Mouse (Mus musculus) stomach, adult 2 months (tissue): ENCODE measurements around the gene Smndc1. TPM values are rescaled to one million over a fixed set of nuclear protein-coding genes. Genes with fewer than 3 reads are reported as not detected.

Experiments used
- polyA plus RNA-seq: library from polyadenylated mRNA; depleted of rRNA; stranded (reverse); fragments of >200 nt; gene quantifications from 2 replicates; pipeline ENCODE4 v1.2.3, GENCODE M21; 2012; rRNA removed

Gene Smndc1
- polyA plus RNA-seq, result 0.88 and 1.6 TPM in 2 replicates

DNA sequence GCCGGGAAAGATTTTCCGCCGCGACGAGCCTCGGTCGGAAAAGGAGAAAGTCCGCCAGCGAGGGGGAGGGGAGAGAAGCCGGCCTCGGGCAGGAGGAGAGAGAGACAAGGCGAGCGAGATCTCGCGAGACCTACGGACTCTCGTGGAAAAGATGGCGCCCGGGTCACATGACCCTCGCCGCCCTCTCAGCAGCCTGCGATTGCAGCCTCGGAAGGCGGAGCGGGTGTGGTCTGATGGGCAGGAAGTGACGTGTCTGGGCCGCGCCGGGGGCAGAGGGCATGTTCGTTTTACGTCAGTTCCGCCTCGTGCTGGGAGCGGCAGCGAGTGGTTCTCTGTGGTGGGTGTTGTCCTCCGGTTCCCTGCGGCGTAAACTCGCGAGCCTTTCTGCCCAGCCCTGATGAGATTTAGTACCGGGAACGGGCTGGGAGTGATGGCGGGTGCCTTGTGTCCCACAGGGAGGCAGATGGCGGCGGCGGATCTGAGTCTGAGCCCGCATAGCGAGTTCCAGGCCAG, at the start of gene Smndc1:
Gene Smndc1, minus strand, starts transcription at position 84 of the 513 bp plus-strand sequence.

DNA sequence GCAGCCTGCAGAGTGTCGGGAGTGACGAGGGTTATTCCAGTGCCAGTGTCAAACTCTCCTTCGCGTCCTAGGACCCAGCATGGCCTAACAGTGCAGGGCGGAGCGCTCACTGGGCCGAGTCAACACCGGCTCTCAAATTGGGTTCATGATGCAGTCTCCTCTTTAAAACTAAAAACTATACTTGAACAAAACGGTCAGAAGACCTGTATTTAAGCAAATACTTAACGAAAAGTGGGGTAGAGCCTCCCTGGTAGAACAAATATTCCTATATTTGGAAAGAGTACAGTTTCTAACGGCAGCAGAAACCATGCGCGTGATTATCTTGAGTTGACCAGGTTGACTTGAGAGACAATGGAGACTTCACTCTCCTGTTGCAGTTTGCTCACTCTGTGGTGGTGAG, 18.7 kb downstream of the Smndc1 start, which contains the start of gene Gm10197:
Gene Gm10197, minus strand, starts transcription at position 101 of the 400 bp plus-strand sequence.

Other genes starting within 250 kb of the Smndc1 start
- gene Mxi1, start 80.1 kb downstream of the Smndc1 start, polyA plus RNA-seq, result 9.1 and 11.9 TPM in 2 replicates
- gene Gm10197, start 18.8 kb downstream of the Smndc1 start, polyA plus RNA-seq, result not detected in 2 replicates
- gene Dusp5, start 138.5 kb upstream of the Smndc1 start, polyA plus RNA-seq, result 10.5 and 20.7 TPM in 2 replicates
- 51.2 and 52.2 TPM in 2 replicates for gene Nutf2-ps1, start 198.5 kb upstream of the Smndc1 start, polyA plus RNA-seq
- 0.66 and 1.1 TPM in 2 replicates for gene Smc3, start 209.8 kb upstream of the Smndc1 start, polyA plus RNA-seq